Mouse (Mus musculus) kidney, adult 2 months (tissue): ENCODE measurements at regions not wholly inside any gene's neighbourhood (a gene's known extent, or its start where the extent isn't known, plus 50 kb on each side); places are given as distances from the start of the nearest gene placed in this dataset.

Source experiments
- CTCF ChIP-seq: fragments of 200-500 bp; conservative IDR thresholded peaks from 2 replicates; pipeline ENCODE4 v1.5.1; 2011; ENCODE audit warnings: low read depth, mild to moderate bottlenecking, control low read depth, low read length, moderate library complexity, mixed read lengths; ENCODE audit not compliant: insufficient read depth, insufficient read length
- POLR2A ChIP-seq: fragments of 200-500 bp; IDR thresholded peaks from one replicate; pipeline ENCODE4 v1.6.1; 2011; ENCODE audit warnings: low read depth, low read length, control low read depth

- TF ChIP-seq CTCF (no peak), POLR2A (no peak)
Observed at GRCm38 (mm10) chr6:112551298-112551697, 61.6 kb upstream of the Oxtr start.
